Mouse (Mus musculus): ENCODE results near the gene Zfp93. TPM values are rescaled to one million over a fixed set of nuclear protein-coding genes. Genes with fewer than 3 reads are reported as not detected.

Zfp93 gene
- total RNA-seq, 2 experiments from 2014 or later = 9.7 to 12.5 TPM

DNA sequence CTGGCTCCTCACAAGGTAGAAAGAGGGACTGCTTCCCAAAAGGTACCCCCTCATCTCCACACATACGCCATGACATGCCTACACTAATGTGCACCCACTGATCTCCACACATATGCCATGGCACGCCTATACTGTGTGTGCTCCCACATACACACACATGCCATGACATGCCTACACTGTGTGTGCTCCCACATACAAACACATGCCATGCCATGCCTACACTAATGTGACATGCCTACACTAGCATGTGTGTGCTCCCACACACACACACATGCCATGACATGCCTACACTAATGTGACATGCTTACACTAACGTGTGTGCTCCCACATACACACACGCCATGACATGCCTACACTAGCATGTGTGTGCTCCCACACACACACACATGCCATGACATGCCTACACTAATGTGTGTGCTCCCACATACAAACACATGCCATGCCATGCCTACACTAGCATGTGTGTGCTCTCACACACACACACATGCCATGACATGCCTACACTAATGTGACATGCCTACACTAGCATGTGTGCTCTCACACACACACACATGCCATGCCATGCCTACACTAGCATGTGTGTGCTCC is 20.0 kb downstream of the Zfp93 start:
- DNase-seq (ENCODE audit: low spot score in 2 of 2) = no peak

DNA sequence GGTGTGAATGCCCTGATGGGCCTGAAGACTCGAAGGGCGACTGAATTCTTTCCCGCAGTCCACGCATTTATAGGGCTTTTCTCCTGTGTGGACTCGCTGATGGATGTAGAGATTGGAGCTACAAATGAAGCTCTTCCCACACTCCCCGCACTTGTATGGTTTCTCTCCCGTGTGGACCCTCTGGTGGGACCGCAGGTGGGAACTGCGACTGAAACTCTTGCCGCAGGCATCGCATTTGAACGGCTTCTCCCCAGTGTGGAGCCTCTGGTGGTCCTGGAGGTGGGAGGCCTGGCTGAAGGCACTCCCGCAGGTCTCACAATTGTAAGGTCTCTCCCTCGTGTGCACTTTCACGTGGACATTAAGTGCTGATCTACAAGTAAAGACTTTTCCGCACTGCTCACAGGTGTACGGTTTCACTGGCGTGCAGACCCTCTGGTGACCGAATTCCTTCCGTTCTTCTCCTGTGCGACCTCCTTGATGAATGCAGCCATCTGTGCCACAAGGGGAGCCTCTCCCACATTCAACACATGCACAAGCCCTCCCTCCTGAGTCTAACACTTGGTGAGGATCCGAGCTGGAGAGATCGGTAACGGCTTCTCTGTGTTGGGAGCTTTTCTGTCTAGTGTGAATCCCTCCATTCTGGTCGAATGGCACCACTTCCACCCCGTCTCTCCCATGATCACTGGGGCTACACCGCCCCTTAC is 21.3 kb downstream of the Zfp93 start:
- DNase-seq (ENCODE audit: low spot score in 2 of 2) = no peak

DNA sequence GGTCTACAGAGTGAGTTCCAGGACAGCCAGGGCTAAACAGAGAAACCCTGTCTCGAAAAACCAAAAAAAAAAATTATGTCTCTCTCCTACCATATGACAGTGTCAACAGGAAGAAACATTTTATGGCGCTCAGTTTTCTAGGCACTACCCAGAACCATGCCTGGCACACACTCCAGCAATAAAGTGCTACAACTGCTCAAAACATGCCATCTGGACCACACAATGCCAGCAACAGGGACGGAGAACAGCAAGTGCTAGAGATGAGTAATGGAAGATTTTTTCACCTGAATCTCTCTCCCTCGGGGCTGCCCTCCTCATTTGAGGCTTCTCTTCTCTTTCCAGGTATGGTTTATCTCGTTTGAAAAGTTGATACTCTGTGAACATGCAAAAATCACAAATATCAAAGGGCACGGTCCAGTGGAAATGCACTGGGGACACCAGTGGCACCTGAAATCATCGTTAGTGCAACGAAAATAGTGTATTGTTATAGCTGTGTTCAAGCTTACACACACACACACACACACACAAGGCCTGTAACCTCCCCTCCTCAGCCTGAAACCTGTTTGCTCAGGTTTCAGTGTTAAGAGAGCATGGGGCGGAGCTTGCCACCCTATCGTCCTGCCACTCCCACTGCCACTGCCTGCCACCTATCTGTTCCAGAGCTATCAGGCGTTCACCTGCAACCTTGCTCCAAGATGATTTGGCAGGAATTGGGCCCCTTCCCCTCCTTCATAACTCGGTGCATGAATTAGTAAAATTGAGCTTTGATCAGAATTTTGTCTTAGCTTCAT is 23.0 kb downstream of the Zfp93 start:
- peak in 1 of 2 experiments; percentile 49 for DNase-seq (ENCODE audit: low spot score in 2 of 2)

DNA sequence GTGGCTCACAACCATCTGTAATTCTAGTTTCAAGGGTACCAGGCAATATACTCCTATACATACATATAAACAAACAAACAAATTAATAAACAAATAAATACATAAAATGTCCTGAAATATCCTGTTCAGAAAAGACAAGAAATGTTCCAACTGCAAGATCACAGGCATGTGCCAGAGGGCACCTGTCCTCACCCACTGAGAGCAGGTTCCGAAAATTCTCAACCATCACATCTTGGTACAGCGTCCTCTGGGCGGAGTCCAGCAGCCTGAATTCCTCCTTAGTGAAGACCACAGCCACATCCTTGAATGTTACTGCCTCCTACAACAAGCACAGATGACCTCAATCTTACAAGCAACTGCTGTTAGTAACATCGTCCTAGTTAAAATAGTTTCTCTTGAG is 24.5 kb downstream of the Zfp93 start:
- DNase-seq (ENCODE audit: low spot score in 2 of 2) = no peak

DNA sequence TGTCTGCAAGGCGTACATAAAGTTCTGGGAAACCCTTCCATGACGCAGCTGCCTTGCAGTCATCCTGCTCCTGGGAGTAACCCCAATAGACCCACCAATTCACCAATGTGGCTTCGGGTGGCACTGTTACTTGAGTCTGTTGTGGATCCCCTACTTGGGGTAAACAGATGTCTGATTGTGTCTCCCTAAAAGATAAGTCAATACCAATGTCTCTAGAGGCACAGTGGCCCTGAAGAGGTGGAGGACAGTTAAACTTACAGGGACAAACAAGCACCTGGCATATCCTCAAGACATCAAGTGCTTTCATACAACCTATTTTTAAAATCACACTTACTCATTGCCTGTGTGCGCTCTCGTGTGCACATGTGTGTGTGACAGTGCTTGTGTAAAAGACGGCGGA is 25.2 kb downstream of the Zfp93 start:
- DNase-seq (ENCODE audit: low spot score in 2 of 2) = no peak

DNA sequence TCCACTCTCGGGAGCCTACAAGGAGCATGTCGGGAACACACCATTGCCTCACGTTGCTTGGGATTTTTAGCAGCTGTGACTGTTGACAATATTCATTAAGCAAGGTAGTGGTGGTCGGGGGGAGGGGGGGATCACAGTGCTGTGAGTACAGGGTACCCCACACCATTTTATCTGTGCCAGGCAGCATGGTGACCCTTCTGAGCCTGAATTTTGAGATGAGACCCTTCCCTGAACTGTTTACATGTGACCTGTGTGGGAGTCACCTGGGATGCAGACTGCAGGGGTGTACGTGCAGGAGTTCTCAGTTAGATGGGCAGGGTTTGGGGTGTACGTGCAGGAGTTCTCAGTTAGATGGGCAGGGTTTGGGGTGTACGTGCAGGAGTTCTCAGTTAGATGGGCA is 26.2 kb downstream of the Zfp93 start:
- DNase-seq (ENCODE audit: low spot score in 2 of 2) = no peak

DNA sequence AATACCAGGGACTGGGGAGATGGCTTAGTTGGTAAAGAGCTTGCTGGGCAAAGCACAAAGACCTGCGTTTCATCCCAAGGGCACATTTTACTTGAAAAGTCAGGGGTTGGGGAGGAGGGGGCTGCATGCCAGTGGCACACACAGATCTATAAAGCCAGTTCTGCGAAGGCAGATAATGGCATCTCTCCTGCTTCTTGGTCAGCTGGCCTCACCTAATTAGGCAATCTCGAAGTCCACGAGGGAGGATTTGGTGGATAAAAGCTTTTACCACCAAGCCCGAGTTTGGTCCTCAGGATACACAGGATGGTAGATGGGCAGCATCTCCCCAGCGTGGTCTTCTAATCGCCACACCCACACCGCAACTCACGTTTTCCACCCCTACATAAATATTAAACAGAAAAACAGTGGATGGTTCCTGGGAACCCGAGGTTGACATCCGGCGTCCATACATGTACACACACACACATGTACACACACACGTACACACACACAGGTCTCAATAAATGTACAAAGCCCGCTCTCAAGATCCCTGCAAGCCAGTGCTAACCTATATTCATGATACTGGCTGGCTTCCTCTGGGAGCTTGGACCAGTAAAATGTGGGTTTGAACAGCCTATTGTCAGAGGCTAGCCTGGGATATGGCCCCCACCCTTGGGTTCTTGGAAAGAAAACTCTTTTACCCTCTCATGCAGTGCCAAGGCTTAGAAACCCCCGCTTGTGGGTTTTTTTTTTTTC is 27.3 kb downstream of the Zfp93 start:
- no peak for DNase-seq (ENCODE audit: low spot score in 2 of 2)

DNA sequence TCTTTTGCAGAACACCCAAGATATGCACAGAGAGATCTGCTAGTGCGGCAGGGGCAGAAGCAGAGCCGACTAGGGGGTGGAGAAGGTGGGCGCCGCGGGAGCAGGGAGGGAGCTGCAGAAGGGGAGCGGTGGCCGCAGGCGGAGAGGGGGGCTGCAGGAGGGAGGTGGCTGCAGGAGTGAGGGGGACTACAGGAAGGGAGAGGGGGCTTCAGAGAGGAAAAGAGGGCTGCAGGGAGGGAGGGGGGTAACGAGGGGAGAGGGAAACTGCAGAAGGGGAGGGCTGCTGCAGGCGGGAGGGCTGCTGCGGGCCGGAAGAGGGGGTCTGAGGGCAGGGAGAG is 28.4 kb downstream of the Zfp93 start:
- no peak for DNase-seq (ENCODE audit: low spot score in 2 of 2)

DNA sequence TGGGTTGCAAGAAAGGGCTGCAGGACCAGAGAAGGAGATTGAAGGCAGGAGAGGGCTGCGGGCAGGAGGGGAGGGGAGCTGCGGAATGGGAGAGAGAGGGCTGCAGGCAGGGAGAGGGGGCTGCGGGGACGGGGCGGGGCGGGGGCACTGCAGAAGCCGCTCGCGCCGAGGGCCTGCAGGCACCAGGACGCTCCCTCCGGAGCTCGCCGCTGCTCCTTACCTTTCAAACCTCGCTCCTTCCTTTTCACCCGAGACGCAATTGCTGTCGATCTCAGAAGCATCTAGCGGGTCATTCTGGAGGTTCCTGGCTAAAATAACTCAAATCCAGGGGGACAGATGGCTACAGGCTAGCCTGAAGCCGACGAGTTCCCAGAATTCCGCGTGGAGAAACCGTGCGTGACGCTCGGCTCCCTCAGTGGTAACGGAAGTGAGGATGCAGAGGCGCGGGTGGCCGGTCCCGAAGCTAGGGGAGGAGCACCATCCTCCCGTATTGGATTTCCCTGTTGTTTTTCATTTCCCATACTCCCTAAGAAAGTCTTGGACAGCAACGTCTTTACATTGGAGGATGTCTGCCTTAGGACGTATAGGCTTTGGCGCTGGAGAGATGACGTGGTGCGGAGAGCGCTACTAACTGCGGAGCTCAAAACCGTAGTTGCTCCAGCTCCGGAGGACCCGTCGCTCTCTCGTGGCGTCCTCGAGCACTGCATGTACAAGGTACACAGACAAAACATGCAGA is 28.9 kb downstream of the Zfp93 start:
- DNase-seq (ENCODE audit: low spot score in 2 of 2) = peak; percentile 87 to 90

DNA sequence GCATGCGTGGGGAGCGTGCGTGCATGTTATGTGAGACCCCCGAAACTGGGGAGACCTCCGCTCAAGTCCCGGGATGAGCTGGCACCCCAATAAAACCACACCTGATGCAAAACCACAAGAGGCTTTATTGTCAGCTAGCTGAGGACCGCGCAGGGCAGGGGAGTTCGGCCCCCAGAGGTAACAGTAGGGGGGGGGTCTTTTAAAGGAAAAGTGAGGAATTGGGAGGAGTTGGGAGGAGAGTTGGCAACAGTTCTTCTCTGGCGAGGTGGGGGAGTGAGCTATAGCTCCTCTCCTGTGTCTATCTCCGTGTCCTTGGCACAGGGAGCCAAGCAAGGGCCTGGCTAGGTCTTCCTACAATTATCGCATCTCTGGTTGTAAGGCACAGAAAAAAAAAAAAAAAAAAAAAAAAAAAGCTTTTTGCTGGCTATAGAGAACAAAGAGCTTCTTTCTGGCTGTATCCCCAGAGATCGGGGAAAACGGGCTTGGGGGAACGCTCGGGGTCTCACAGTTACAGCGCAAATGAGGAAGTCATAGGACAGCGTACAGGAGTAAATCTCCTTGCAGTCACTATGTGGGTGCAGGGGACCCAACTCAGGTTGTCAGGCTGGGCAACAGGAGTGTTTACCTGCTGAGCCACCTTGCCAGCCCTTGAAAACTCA is 29.7 kb downstream of the Zfp93 start:
- DNase-seq (ENCODE audit: low spot score in 2 of 2) = peak in 1 of 2 experiments; percentile 36

DNA sequence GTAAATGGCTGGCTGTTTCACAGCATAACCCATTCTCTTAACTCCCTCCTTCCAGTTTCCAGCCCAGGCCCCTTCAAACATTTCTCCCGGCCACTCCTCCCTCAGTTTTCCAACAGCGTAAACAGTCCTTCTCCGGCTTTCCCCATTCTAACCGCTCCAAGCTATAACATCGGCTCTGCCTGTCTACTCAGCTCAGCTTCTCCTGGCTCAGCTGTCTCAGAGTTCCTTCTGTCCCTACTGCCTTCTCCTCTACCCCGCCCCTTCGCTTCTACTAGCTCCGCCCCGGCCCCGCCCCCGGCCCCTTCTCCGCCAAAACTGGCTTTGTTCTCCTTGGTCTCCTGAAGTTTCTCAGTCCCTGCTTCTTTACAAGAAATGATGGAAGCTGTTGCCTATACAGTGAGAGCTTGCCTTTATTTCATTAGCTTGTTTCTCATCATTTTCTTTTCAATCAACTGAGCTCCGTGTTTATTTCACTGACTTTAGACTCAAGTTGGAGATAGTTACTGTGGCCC is 30.6 kb downstream of the Zfp93 start, which contains the start of gene Zfp61:
Gene Zfp61, minus strand, starts transcription at position 462 of the 512 bp plus-strand sequence.
- DNase-seq (ENCODE audit: low spot score in 2 of 2) = no peak

DNA sequence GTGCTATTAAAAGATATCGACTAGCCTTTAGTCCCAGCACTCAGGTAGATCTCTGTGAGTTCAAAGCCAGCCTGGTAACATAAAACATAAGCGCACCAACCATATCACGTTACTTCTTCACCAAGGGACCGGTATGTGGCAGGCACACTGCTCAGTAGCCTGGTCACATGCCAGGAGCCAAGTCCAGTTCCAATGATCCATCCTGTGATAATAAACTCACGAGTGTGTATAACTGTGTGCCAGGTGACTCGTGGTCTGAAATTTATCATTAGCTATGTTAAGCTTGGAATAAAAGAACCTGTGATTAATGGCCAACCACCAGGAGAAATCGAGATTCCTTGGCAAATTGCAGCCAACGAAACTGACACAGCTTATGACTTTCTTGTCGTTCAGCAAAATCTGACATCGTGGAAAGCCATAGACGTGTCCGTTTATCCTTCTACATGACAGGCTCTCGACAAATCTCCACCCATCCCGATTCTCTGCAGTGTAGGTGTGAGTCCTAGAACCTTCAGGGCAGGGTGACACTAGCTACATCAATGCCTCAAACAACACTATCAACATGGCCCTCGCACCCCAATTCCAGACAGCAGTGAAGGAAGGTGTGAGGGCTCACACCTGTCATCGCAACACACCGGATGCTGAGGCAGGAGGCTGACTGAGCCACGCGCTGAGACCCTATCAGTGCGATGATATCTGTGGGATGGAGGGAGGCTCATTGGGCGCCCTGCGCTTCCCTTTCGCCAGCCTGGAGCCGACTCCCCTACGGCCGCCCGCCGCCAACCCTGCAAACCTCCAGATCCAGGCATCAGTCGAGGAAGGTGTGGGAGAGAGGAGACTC is 45.7 kb downstream of the Zfp93 start:
- peak; percentile 22 for DNase-seq (ENCODE audit: low spot score in 2 of 2)

DNA sequence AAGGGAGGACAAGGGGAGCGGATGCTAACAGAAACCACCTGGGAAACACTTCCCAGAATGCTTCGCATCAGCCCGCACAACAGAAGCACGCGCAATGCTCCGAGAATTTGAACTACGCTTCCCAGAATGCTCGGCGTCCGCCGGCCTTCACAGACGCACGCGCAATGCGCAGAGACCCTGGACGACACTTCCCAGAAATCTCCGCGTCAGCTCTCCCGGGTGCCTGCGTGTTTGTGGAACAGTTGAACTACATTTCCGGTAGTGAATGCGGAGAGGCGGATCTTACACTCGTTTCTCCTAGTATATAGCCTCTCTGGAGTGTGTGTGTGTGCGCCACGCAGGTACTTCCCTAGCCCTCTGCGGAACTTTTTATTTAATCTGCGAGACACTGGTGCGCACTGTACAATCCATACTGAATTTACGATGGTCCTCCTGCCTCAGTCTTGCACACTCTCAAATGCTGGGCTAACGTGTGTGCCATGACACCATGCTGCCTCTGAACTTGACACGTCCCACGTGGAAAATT is 46.4 kb downstream of the Zfp93 start, which contains the start of gene Zfp94:
Gene Zfp94, minus strand, starts transcription at position 100 of the 526 bp plus-strand sequence.
- peak; percentile 95 to 99 for DNase-seq (ENCODE audit: low spot score in 2 of 2)

DNA sequence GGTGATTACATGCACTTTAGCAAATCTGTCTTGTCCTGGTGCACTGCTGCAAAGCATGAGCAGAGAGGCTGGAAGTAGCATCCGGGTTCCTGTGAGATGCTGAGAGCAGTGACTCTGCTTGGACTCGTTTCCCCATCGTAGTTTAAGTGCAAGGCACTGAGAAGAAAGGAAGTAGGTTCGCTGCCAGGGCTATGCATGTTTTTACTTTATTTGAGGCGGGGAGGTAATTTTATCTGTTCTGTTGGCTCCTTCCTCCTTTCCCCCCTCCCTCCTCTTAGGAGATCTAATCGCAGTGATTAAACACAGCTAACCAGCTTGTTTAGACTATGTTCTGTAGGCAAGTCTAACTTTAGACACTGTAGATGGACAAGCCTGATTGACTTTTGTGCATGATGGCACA is 48.7 kb downstream of the Zfp93 start:
- DNase-seq (ENCODE audit: low spot score in 2 of 2) = no peak

DNA sequence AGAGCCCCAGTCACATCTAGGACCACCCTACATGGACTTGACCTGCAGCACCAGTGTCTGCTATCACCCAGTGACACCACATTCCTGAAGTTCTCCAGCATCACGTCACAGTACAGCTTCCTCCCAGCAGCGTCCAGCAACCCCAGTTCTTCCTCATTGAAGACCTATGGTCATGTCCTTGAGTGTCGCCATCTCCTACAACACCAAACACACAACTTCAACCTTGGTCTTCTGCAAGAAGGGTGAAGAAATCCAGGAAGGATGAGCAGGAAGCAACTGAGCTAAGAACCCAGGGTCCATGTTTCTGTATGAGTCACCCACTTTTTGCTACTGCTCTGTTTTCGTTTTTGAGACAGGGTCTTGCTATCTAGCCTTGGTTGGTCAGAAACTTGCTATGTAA is 52.4 kb downstream of the Zfp93 start:
- no peak for DNase-seq (ENCODE audit: low spot score in 2 of 2)

DNA sequence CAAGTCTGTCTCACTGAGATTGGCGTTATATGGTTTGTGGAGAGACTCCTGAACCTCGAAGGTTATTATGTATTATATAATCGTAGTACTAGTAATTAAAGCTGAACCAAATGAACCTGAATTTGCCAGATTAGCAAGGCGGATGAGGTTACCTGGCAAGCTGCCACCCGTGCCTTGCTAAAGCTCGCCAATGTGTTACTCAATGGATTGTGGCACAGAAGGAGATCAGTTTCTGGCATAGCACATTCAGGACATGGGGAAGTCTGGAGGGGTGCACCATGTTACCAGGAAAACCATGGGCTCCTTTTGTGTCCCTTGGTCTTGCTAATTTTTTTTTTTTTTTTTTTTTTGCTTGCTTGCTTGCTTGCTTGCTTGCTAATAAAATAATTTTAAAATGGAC is 55.0 kb downstream of the Zfp93 start:
- no peak for DNase-seq (ENCODE audit: low spot score in 2 of 2)

DNA sequence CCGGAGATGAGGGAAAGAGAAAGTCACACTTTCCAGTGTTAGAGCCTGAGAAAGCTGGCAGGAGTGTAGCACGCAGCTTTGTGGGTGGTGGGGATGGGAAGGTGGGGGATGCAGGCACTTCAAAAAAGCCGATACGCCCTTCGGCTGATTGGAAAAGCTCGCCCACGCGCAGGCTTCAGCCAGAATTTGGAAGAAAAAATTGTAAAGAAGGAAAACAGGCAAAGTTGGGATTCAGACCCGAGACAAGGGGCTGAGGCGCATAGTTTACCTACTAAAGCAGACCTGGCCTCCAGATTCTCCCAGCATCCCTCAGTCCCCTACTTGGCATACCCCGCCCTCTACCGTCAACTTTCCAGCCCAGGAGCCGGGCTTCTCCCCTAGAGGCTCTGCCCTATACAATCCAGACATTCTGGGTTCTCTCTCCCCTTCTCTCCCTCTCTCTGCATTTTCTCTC is 55.5 kb downstream of the Zfp93 start:
- peak in 1 of 2 experiments; percentile 13 for DNase-seq (ENCODE audit: low spot score in 2 of 2)

DNA sequence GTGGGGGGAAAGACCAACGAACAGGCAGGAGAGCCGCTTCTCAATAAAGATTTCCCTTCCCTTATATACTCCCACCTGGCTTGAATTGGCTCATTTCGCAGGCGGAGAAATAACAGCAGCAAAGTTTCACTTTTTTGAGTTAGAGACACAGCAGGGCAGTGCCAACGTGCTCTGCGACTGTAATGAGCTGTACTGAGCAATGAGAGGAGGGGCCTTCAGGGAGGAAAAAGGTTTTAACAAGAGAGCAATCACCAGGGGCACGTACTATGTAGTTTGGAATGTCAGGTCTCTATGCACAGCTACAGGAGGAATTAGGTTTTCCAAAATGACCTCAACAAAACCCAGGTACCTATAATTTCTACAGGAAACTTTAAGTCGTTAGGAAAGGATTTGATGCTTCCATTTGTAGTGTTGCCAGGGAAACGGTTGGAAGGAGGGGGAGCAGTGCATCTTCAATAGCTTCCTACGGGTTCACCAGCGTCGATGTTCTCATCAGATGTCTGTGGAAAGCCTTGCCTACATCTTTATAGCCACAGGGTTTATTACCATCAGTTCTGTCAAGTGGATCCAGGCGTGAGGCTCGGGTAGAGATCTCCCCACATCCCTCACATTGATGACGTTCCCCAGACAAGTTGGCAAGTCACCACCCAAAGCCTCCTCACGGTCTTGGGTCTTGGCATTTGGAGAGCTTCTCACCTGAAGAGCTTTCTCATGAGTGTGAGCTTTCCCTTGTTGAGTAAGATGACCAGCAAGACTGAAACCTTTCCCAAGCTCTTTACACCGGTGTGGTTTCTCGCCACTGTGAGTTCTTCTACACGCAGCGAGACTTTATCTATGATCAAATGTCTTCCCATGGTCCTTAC is 56.3 kb downstream of the Zfp93 start:
- no peak for DNase-seq (ENCODE audit: low spot score in 2 of 2)

Data from layer of hippocampus, postnatal 14 days (tissue).